Mouse (Mus musculus) limb, embryonic 11.5 days (tissue): ENCODE data around the gene Pdk2. TPM values are rescaled to one million over a fixed set of nuclear protein-coding genes. Genes with fewer than 3 reads are reported as not detected.
A peak's percentile ranks its signal among the peaks of the same experiment; 100 is the strongest.

Source experiments
- ATAC-seq: fragments of 200-750 bp; cut with Nextera tagmentation; 2 replicates; pipeline ENCODE4 v1.8.0; 2017; ENCODE audit warnings: low read depth; ENCODE audit not compliant: insufficient number of reproducible peaks, low FRiP score, low TSS enrichment
- DNase-seq: peaks from one replicate; pipeline ENCODE4 v3.0.0-alpha.2; 2015; ENCODE audit warnings: low spot score
- H3K27ac ChIP-seq: fragments of 300-500 bp; sonication (generic); replicated peaks from 2 replicates; pipeline ENCODE4 v1.5.1; 2014; ENCODE audit warnings: low read depth, mild to moderate bottlenecking, low read length
- H3K27me3 ChIP-seq: fragments of 300-500 bp; sonication (generic); 2 replicates; pipeline ENCODE4 v1.6.1; 2014; ENCODE audit warnings: mild to moderate bottlenecking, low read length, mixed read lengths; ENCODE audit not compliant: control insufficient read depth, insufficient read depth
- H3K36me3 ChIP-seq: fragments of 300-500 bp; sonication (generic); 2 replicates; pipeline ENCODE4 v1.6.1; 2014; ENCODE audit warnings: mild to moderate bottlenecking, low read length, moderate library complexity, mixed read lengths; ENCODE audit not compliant: control insufficient read depth, insufficient read depth
- H3K4me1 ChIP-seq: fragments of 300-500 bp; sonication (generic); 2 replicates; pipeline ENCODE4 v1.6.1; 2014; ENCODE audit warnings: low read length, mixed read lengths; ENCODE audit not compliant: control insufficient read depth, insufficient read depth
- H3K4me2 ChIP-seq: fragments of 300-500 bp; sonication (generic); 2 replicates; pipeline ENCODE4 v1.6.1; 2014; ENCODE audit warnings: low read depth, mild to moderate bottlenecking, moderate library complexity; ENCODE audit not compliant: severe bottlenecking
- H3K4me3 ChIP-seq: fragments of 300-500 bp; sonication (generic); 2 replicates; pipeline ENCODE4 v1.5.1; 2014; ENCODE audit warnings: low read depth, low read length
- H3K9ac ChIP-seq: fragments of 300-500 bp; sonication (generic); 2 replicates; pipeline ENCODE4 v1.6.1; 2014; ENCODE audit warnings: mild to moderate bottlenecking, low read length
- H3K9me3 ChIP-seq: fragments of 300-500 bp; sonication (generic); 2 replicates; pipeline ENCODE4 v1.6.1; 2016; ENCODE audit warnings: low read length; ENCODE audit not compliant: control insufficient read depth
- WGBS: fragments of 180-500 bp; shearing (Covaris S2); extraction: QIAGEN DNeasy Blood & Tissue Kit; methylation state at CpG from one replicate; pipeline ENCODE4 v1.1.7; 2014; 5-methylcytosine and 5-hydroxymethylcytosine counted together
- polyA plus RNA-seq: library from polyadenylated mRNA; unstranded; fragments of >200 nt; fragmentation: Nextera tagmentation; extraction: Ambion mirVana; gene quantifications from 2 replicates; pipeline ENCODE4 v1.2.1, GENCODE M21; 2014

Pdk2 gene
- polyA plus RNA-seq, 1 experiment from 2014 or later: 19.3 TPM

GRCm38 (mm10) chr11:94987341-94987740 is 53.8 kb downstream of the Pdk2 start:
- Histone ChIP-seq H3K9ac (no peak overlapping the region), H3K4me2 (no peak overlapping the region), H3K4me3 (no peak overlapping the region), H3K27me3 (no peaks in the 10 kb centered on the region), H3K27ac (no peak overlapping the region), H3K36me3 (no peaks in the 10 kb centered on the region), H3K9me3 (no peaks in the 10 kb centered on the region), H3K4me1 (peaks cover 22% of the 10 kb centered on the region)
- 63% methylated on average over 6 of the region's 6 CpGs for WGBS
- DNase-seq: no peak
- no peak for ATAC-seq

GRCm38 (mm10) chr11:94986435-94986834 is 54.7 kb downstream of the Pdk2 start:
- H3K27ac ChIP-seq: no peak overlapping the region

GRCm38 (mm10) chr11:94985822-94986221 is 55.3 kb downstream of the Pdk2 start:
- Histone ChIP-seq H3K27ac (no peak overlapping the region), H3K4me1 (peaks cover 20% of the 10 kb centered on the region), H3K36me3 (no peaks in the 10 kb centered on the region), H3K27me3 (no peaks in the 10 kb centered on the region), H3K9me3 (no peaks in the 10 kb centered on the region), H3K4me2 (no peak overlapping the region), H3K4me3 (no peak overlapping the region), H3K9ac (no peak overlapping the region)
- DNase-seq: no peak
- WGBS: 79% methylated on average over 5 of the region's 5 CpGs
- no peak for ATAC-seq

More at GRCm38 (mm10) chr11:94986435-94986834, 54.7 kb downstream of the Pdk2 start:
- ATAC-seq (no peak), DNase-seq (no peak)
- no peak overlapping the region for H3K4me2 ChIP-seq
- WGBS: 77% methylated on average over 2 of the region's 2 CpGs
- H3K4me1 ChIP-seq: peaks cover 20% of the 10 kb centered on the region
- no peaks in the 10 kb centered on the region for H3K27me3 ChIP-seq
- H3K9ac ChIP-seq: no peak overlapping the region
- no peak overlapping the region for H3K4me3 ChIP-seq
- H3K9me3 ChIP-seq: no peaks in the 10 kb centered on the region
- no peaks in the 10 kb centered on the region for H3K36me3 ChIP-seq

GRCm38 (mm10) chr11:94985140-94985539 is 56.0 kb downstream of the Pdk2 start:
- Histone ChIP-seq H3K36me3 (no peaks in the 10 kb centered on the region), H3K4me3 (no peak overlapping the region), H3K9ac (no peak overlapping the region), H3K4me2 (no peak overlapping the region), H3K9me3 (no peaks in the 10 kb centered on the region), H3K27me3 (no peaks in the 10 kb centered on the region), H3K4me1 (peaks cover 14% of the 10 kb centered on the region), H3K27ac (no peak overlapping the region)
- DNase-seq (peak; percentile 38), ATAC-seq (no peak)
- 49% methylated on average over 1 of the region's 1 CpGs for WGBS

GRCm38 (mm10) chr11:94979462-94980179 is 61.5 kb downstream of the Pdk2 start:
- H3K4me3 ChIP-seq: no peak overlapping the region
- WGBS: 81% methylated on average over 11 of the region's 11 CpGs
- H3K4me2 ChIP-seq: no peak overlapping the region; the same call in 1 of the 2 replicates
- DNase-seq (no peak), ATAC-seq (peak; percentile 63; the same call in 1 of the 2 replicates)
- H3K36me3 ChIP-seq: no peaks in the 10 kb centered on the region
- H3K27me3 ChIP-seq: no peaks in the 10 kb centered on the region
- 0 out of 2 replicates have a peak overlapping the region, but pooled peaks have one; percentile 4 for H3K27ac ChIP-seq
- no peaks in the 10 kb centered on the region for H3K4me1 ChIP-seq
- no peaks in the 10 kb centered on the region for H3K9me3 ChIP-seq
- no peak overlapping the region for H3K9ac ChIP-seq

- Histone ChIP-seq H3K27ac (no peak overlapping the region), H3K4me2 (peak overlapping the region; percentile 37; the same call in 1 of the 2 replicates), H3K9ac (peak overlapping the region; percentile 52; the same call in 1 of the 2 replicates), H3K9me3 (no peaks in the 10 kb centered on the region), H3K4me3 (no peak overlapping the region), H3K4me1 (no peaks in the 10 kb centered on the region), H3K27me3 (no peaks in the 10 kb centered on the region), H3K36me3 (no peaks in the 10 kb centered on the region)
- ATAC-seq (peak; percentile 90), DNase-seq (peak; percentile 98)
- WGBS: under 1% methylated on average over 20 of the region's 20 CpGs
These were observed 62.2 kb downstream of the Pdk2 start for GRCm38 (mm10) chr11:94978947-94979346.

- DNase-seq (no peak), ATAC-seq (peak; percentile 9; the same call in 1 of the 2 replicates)
- 52% methylated on average over 9 of the region's 9 CpGs for WGBS
- no peaks in the 10 kb centered on the region for H3K4me1 ChIP-seq
- H3K4me2 ChIP-seq: peak overlapping the region; percentile 37; the same call in 1 of the 2 replicates
- no peaks in the 10 kb centered on the region for H3K27me3 ChIP-seq
- H3K4me3 ChIP-seq: no peak overlapping the region
- H3K27ac ChIP-seq: no peak overlapping the region
- no peaks in the 10 kb centered on the region for H3K36me3 ChIP-seq
- no peaks in the 10 kb centered on the region for H3K9me3 ChIP-seq
- H3K9ac ChIP-seq: peak overlapping the region; percentile 52; the same call in 1 of the 2 replicates
These were observed 62.8 kb downstream of the Pdk2 start for GRCm38 (mm10) chr11:94978178-94978915.
